In the genomic region with DNA sequence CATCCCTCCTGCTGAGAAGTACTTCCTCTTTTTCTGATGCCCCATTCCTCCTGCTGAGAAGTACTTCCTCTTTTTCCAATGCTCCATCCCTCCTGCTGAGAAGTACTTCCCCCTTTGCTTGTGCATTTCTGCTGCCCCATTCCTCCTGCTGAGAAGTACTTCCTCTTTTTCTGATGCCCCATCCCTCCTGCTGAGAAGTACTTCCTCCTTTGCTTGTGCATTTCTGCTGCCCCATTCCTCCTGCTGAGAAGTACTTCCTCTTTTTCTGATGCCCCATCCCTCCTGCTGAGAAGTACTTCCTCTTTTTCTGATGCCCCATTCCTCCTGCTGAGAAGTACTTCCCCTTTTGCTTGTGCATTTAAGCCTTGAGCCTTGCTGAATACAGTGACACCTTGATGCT, we compare ENCODE assay signal across 11 mouse cellular contexts. TPM values are rescaled to one million over a fixed set of nuclear protein-coding genes. Genes with fewer than 3 reads are reported as not detected.
"Had no signal": no experiment of that assay in that cellular context is flagged by ENCODE, and none has a peak within 500 bp of the region (broad histone marks: within the 10 kb centered on the region; RNA-seq: fewer than 3 reads in every experiment).

No protein-coding gene starts in this region.

RNA-seq across cellular contexts. Expression of a gene that starts 19.7 kb away (rescaled TPM):
- polyA plus RNA-seq: limb, embryonic 10.5 days; limb, embryonic 11.5 days; limb, embryonic 13.5 days; liver, embryonic 11.5 days; liver, embryonic 12.5 days; midbrain, embryonic 10.5 days; midbrain, embryonic 11.5 days; midbrain, embryonic 15.5 days; midbrain, embryonic 16.5 days; midbrain, postnatal 0 days; neural tube, embryonic 11.5 days had no signal
